Mouse (Mus musculus) splenic B cell, adult 2 months (primary cell): ENCODE data around the gene Zcchc24.

Experiments
- DNase-seq: peaks from one replicate; pipeline ENCODE4 v3.0.0-alpha.2; 2011; ENCODE audit warnings: low read depth, low spot score
- H3K27me3 ChIP-seq: 2 replicates; pipeline ENCODE4 v1.6.1; 2012; ENCODE audit warnings: mild to moderate bottlenecking, low read length, moderate library complexity, mixed read lengths; ENCODE audit not compliant: control insufficient read depth, poor library complexity, insufficient read depth, severe bottlenecking
- H3K36me3 ChIP-seq: 2 replicates; pipeline ENCODE4 v1.6.1; 2012; ENCODE audit warnings: mild to moderate bottlenecking, low read length, moderate library complexity, mixed read lengths; ENCODE audit not compliant: control insufficient read depth, poor library complexity, insufficient read depth, severe bottlenecking

Zcchc24 gene

GRCm38 (mm10) chr14:25789946-25790345, 21.1 kb upstream of the Zcchc24 start:
- no peak for DNase-seq
- no peaks in the 10 kb centered on the region for H3K27me3 ChIP-seq
- no peaks in the 10 kb centered on the region for H3K36me3 ChIP-seq

DNA sequence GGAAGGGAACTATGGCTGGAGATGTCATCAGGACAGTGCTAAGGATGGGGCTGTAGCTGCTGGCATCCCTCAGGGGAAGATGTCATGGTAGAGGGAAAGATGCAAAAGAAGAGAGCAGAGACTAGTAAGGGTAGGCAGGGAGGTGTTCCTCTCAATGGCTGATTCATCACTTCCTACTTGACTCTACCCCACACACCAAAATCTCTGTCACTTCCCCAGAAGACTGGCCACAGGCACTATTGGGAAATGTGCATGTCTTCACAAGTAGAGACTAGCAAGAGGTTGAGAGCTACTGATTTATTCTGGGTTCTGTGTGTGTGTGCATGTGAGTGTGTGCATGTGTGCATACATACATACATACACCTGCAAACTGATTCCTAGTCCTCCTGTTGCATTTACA, 20.4 kb upstream of the Zcchc24 start:
- Histone ChIP-seq H3K27me3 (no peaks in the 10 kb centered on the region), H3K36me3 (no peaks in the 10 kb centered on the region)
- no peak for DNase-seq

GRCm38 (mm10) chr14:25788201-25788600, 19.4 kb upstream of the Zcchc24 start:
- Histone ChIP-seq H3K36me3 (no peaks in the 10 kb centered on the region), H3K27me3 (no peaks in the 10 kb centered on the region)
- no peak for DNase-seq

DNA sequence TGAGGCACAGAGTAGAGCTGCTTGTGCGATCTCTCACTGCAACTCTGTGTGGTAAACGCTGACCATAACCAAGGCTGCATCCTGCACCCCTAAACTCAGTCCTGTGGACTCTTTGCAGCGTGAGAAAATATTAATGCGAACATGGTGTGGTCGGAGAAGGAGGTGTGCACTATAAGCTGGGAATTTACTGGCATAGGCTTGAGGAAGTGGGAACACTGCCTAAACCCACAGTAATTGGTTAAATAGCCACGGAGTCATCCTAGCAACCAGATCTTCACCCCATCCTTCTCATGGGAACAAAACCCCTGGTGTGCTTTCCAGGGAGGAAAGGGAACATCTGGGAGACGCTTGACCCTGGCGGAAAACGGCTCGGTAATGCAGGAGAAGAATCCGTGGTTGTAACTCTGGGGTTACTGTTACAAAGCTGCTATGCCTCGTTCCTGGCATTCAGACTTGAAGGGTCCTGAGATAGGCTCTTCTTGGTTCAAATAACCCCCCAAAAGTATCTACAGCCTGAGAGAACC, 18.6 kb upstream of the Zcchc24 start:
- Histone ChIP-seq H3K36me3 (no peaks in the 10 kb centered on the region), H3K27me3 (no peaks in the 10 kb centered on the region)
- DNase-seq = no peak

- no peaks in the 10 kb centered on the region for H3K36me3 ChIP-seq
- DNase-seq = no peak
- H3K27me3 ChIP-seq = no peaks in the 10 kb centered on the region
Observed at GRCm38 (mm10) chr14:25786959-25787358, 18.1 kb upstream of the Zcchc24 start.

DNA sequence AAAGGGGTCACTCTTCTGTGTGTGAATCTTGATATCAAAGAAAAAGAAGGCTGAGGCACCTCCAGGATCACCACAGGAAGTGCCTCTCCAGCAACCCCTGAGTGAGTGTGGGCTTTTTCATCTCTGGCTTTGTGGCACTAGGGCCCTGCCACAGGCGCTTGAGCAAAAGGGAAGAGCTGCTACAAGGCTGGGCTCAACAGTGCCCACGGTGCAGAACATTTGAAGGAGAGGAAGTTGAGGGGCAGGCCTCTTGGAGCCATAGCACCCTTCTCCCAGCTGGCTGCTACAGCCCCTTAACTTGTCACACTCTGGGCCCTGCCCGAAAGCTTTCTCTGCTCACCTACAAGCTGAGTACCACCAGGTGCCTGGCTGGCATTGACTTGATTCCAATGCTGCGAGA, 16.4 kb upstream of the Zcchc24 start:
- DNase-seq = peak; percentile 13
- Histone ChIP-seq H3K36me3 (no peaks in the 10 kb centered on the region), H3K27me3 (no peaks in the 10 kb centered on the region)

DNA sequence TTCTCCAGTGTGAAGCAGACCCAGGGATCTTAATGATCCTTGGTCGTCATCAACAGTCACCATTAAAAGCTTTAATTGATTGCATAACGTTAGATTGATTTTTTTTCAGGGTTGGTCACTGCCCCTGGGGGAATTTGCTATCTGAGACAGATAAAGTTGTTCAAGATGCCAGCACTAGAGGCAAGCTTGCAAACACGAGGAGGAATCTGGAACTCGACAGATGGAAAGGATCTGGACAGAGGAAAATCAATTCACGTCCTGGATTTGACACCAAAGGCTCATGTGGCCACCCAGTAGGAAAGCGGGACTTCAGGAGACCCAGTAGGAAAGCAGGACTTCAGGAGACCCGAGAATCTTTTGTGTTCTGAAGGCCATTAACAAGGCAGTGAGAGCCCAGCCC, 14.4 kb upstream of the Zcchc24 start:
- Histone ChIP-seq H3K36me3 (no peaks in the 10 kb centered on the region), H3K27me3 (no peaks in the 10 kb centered on the region)
- DNase-seq = no peak

DNA sequence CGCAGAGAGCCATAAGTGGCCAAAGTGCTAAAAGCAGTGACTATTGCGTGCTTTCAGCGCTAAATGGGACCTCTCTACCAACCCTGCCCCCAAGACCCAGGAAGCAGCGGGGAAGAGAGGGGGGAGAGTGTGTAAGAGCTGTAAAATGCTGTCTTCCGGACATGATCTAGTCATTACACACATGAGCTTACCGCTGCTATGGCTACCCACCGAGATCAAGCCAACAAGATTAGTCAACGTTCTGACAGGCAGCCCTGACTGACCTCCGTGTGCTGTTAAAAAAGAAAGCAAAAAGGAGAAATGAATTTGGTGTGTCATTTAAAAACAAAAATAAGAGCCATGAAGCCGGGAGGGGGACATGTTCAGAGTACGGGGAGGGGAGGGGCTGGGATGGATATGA, 11.8 kb upstream of the Zcchc24 start:
- Histone ChIP-seq H3K27me3 (no peaks in the 10 kb centered on the region), H3K36me3 (no peaks in the 10 kb centered on the region)
- peak; percentile 60 for DNase-seq

- no peak for DNase-seq
- H3K36me3 ChIP-seq = no peaks in the 10 kb centered on the region
- H3K27me3 ChIP-seq = no peaks in the 10 kb centered on the region
Observed at GRCm38 (mm10) chr14:25776294-25776693, 7.5 kb upstream of the Zcchc24 start.

DNA sequence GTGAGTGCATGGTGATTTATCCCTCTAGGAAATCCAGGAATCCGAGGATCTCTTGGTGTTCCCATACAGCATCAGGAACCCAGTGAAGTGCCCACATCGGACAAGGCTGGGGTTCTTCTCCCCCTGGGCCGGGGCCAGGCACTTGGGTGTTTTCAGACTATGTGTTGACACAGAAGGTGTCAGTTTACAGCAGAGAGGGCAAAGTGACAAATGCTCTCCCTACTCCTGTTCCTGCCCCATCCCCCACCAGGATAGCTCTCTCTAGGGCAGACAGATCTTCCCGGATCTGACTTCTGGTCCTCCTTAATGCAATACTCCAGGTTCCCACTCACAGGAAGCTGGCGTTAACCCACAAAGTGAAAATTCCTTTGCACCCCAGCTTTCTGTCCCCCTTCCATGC, 5.3 kb upstream of the Zcchc24 start:
- H3K27me3 ChIP-seq = no peaks in the 10 kb centered on the region
- no peaks in the 10 kb centered on the region for H3K36me3 ChIP-seq
- no peak for DNase-seq

GRCm38 (mm10) chr14:25773039-25773438, 4.2 kb upstream of the Zcchc24 start:
- no peak for DNase-seq
- Histone ChIP-seq H3K36me3 (no peaks in the 10 kb centered on the region), H3K27me3 (no peaks in the 10 kb centered on the region)

GRCm38 (mm10) chr14:25769626-25770306, 927 bp upstream of the Zcchc24 start:
- Histone ChIP-seq H3K27me3 (no peaks in the 10 kb centered on the region), H3K36me3 (no peaks in the 10 kb centered on the region)
- no peak for DNase-seq

GRCm38 (mm10) chr14:25768261-25768893, 462 bp downstream of the Zcchc24 start:
- DNase-seq = peak; percentile 57
- Histone ChIP-seq H3K27me3 (no peaks in the 10 kb centered on the region), H3K36me3 (no peaks in the 10 kb centered on the region)

- no peaks in the 10 kb centered on the region for H3K27me3 ChIP-seq
- DNase-seq = peak; percentile 13
Observed at GRCm38 (mm10) chr14:25767725-25768203, 1.1 kb downstream of the Zcchc24 start.

GRCm38 (mm10) chr14:25766441-25766840, 2.4 kb downstream of the Zcchc24 start:
- no peak for DNase-seq
- Histone ChIP-seq H3K36me3 (no peaks in the 10 kb centered on the region), H3K27me3 (no peaks in the 10 kb centered on the region)

More at GRCm38 (mm10) chr14:25767725-25768203, 1.1 kb downstream of the Zcchc24 start:
- no peaks in the 10 kb centered on the region for H3K36me3 ChIP-seq
